Mouse (Mus musculus): ENCODE results near the gene Mfsd1.

Gene Mfsd1

GRCm38 (mm10) chr3:67582273-67583124 lies at the start of gene Mfsd1:
Gene Mfsd1, plus strand, starts transcription at chr3:67582741.
- DNase-seq, result peak; percentile 86

GRCm38 (mm10) chr3:67543630-67544029 lies 38.9 kb upstream of the Mfsd1 start:
- no peak for DNase-seq

- DNase-seq, result no peak
Observed at GRCm38 (mm10) chr3:67551193-67551592, 31.3 kb upstream of the Mfsd1 start.

- DNase-seq, result peak; percentile 16
Observed at GRCm38 (mm10) chr3:67553281-67553680, 29.3 kb upstream of the Mfsd1 start.

GRCm38 (mm10) chr3:67553927-67554448 lies 28.6 kb upstream of the Mfsd1 start:
- DNase-seq, result no peak

- DNase-seq, result no peak
Observed at GRCm38 (mm10) chr3:67555211-67555610, 27.3 kb upstream of the Mfsd1 start.

- no peak for DNase-seq
Observed at GRCm38 (mm10) chr3:67557200-67557651, 25.3 kb upstream of the Mfsd1 start.

- no peak for DNase-seq
Observed at GRCm38 (mm10) chr3:67557718-67558354, 24.7 kb upstream of the Mfsd1 start.

GRCm38 (mm10) chr3:67564731-67565357 lies 17.7 kb upstream of the Mfsd1 start:
- no peak for DNase-seq

GRCm38 (mm10) chr3:67565540-67566227 lies 16.9 kb upstream of the Mfsd1 start:
- no peak for DNase-seq

GRCm38 (mm10) chr3:67568015-67568618 lies 14.4 kb upstream of the Mfsd1 start:
- peak; percentile 64 for DNase-seq

- no peak for DNase-seq
Observed at GRCm38 (mm10) chr3:67572918-67573317, 9.6 kb upstream of the Mfsd1 start.

- no peak for DNase-seq
Observed at GRCm38 (mm10) chr3:67573523-67573922, 9.0 kb upstream of the Mfsd1 start.

GRCm38 (mm10) chr3:67576248-67576647 lies 6.3 kb upstream of the Mfsd1 start:
- no peak for DNase-seq

GRCm38 (mm10) chr3:67576724-67577123 lies 5.8 kb upstream of the Mfsd1 start:
- DNase-seq, result no peak

- peak; percentile 7 for DNase-seq
Observed at GRCm38 (mm10) chr3:67583125-67583845, 744 bp downstream of the Mfsd1 start.

GRCm38 (mm10) chr3:67583846-67584186 lies 1.3 kb downstream of the Mfsd1 start:
- DNase-seq, result peak; percentile 27

- DNase-seq, result peak; percentile 31
Observed at GRCm38 (mm10) chr3:67586511-67586910, 4.0 kb downstream of the Mfsd1 start.

- DNase-seq, result no peak
Observed at GRCm38 (mm10) chr3:67587430-67587829, 4.9 kb downstream of the Mfsd1 start.

GRCm38 (mm10) chr3:67601616-67602138 lies 19.1 kb downstream of the Mfsd1 start:
- DNase-seq, result no peak

GRCm38 (mm10) chr3:67618222-67618621 lies 35.7 kb downstream of the Mfsd1 start:
- no peak for DNase-seq

- no peak for DNase-seq
Observed at GRCm38 (mm10) chr3:67624629-67625028, 42.1 kb downstream of the Mfsd1 start.

Measured in kidney, adult 18-20 months (tissue).